Mouse (Mus musculus) heart, postnatal 0 days (tissue): ENCODE measurements around the gene A030014E15Rik. TPM values are rescaled to one million over a fixed set of nuclear protein-coding genes. Genes with fewer than 3 reads are reported as not detected.

Experiments used
- ATAC-seq: fragments of 200-750 bp; cut with Nextera tagmentation; 2 replicates; pipeline ENCODE4 v1.8.0; 2017; ENCODE audit warnings: low read depth, moderate number of reproducible peaks, moderate library complexity; ENCODE audit not compliant: insufficient read depth
- DNase-seq: peaks from one replicate; pipeline ENCODE4 v3.0.0-alpha.2; 2016; ENCODE audit warnings: low spot score
- H3K27ac ChIP-seq: fragments of 300-500 bp; sonication (generic); 2 replicates; pipeline ENCODE4 v1.5.1; 2014; ENCODE audit warnings: low read depth, mild to moderate bottlenecking
- H3K27me3 ChIP-seq: fragments of 300-500 bp; sonication (generic); 2 replicates; pipeline ENCODE4 v1.6.1; 2014; ENCODE audit warnings: low read length, mixed read lengths; ENCODE audit not compliant: control insufficient read depth, insufficient read depth
- H3K36me3 ChIP-seq: fragments of 300-500 bp; sonication (generic); replicated peaks from 2 replicates; pipeline ENCODE4 v1.6.1; 2014; ENCODE audit warnings: low read length, mixed read lengths; ENCODE audit not compliant: control insufficient read depth, insufficient read depth
- H3K4me1 ChIP-seq: fragments of 300-500 bp; sonication (generic); 2 replicates; pipeline ENCODE4 v1.6.1; 2014; ENCODE audit warnings: antibody characterized with exemption; ENCODE audit not compliant: control insufficient read depth, insufficient read depth
- H3K4me2 ChIP-seq: fragments of 300-500 bp; sonication (generic); 2 replicates; pipeline ENCODE4 v1.6.1; 2014; ENCODE audit warnings: low read depth, mild to moderate bottlenecking, low read length, moderate library complexity
- H3K4me3 ChIP-seq: fragments of 300-500 bp; sonication (generic); 2 replicates; pipeline ENCODE4 v1.5.1; 2014; ENCODE audit warnings: low read depth, low read length
- H3K9ac ChIP-seq: fragments of 300-500 bp; sonication (generic); replicated peaks from 2 replicates; pipeline ENCODE4 v1.6.1; 2014; ENCODE audit warnings: low read depth, low read length, mixed read lengths
- H3K9me3 ChIP-seq: fragments of 300-500 bp; sonication (generic); replicated peaks from 2 replicates; pipeline ENCODE4 v1.6.1; 2016; ENCODE audit warnings: low read length; ENCODE audit not compliant: control insufficient read depth
- CTCF ChIP-seq: IDR thresholded peaks from 2 replicates; pipeline ENCODE4 v1.5.1; 2016; ENCODE audit warnings: antibody characterized with exemption, control low read depth, low read depth
- EP300 ChIP-seq: IDR thresholded peaks from 2 replicates; pipeline ENCODE4 v1.6.1; 2016; ENCODE audit warnings: antibody characterized with exemption, low read depth
- WGBS: fragments of 180-500 bp; shearing (Covaris S2); extraction: QIAGEN DNeasy Blood & Tissue Kit; methylation state at CpG from one replicate; pipeline ENCODE4 v1.1.7; 2014; 5-methylcytosine and 5-hydroxymethylcytosine counted together
- polyA plus RNA-seq: library from polyadenylated mRNA; unstranded; fragments of >200 nt; fragmentation: Nextera tagmentation; extraction: Ambion mirVana; gene quantifications from 2 replicates; pipeline ENCODE4 v1.2.1, GENCODE M21; 2015
- total RNA-seq: library from RNA; depleted of rRNA; stranded (reverse); fragments of >200 nt; gene quantifications from 2 replicates; pipeline ENCODE4 v1.2.3, GENCODE M21; 2014; ENCODE audit warnings: low replicate concordance; rRNA removed

A030014E15Rik gene
- total RNA-seq = not detected in 2 replicates
- not detected in 2 replicates for polyA plus RNA-seq

DNA sequence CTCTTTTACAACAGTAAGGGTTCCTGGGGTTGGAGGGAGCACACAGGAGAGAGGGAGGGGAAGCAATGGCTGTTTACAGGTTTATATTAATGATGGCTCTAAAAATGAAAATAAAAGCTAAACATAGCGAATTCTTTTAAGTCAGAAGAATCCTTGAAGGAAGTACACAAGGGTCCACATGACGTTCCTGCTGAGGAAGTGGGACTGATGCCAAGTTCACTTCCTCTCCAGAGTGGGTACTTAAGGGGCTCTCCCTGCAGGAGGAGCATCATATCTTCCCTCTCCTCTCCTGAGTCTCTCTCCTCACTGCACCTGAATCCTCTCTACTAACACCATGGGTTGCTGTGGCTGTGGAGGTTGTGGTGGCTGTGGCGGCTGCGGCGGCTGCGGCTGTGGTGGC is at the start of gene A030014E15Rik:
Gene A030014E15Rik, plus strand, starts transcription at position 268 of the 400 bp plus-strand sequence.
- Histone ChIP-seq H3K27ac (no peak within 1 kb of the TSS), H3K4me1 (no peaks in the 10 kb centered on the region), H3K36me3 (no peaks in the 10 kb centered on the region), H3K9ac (no peak within 1 kb of the TSS), H3K4me3 (no peak within 1 kb of the TSS), H3K9me3 (no peaks in the 10 kb centered on the region), H3K4me2 (no peak within 1 kb of the TSS), H3K27me3 (no peaks in the 10 kb centered on the region)
- 76% methylated on average over 6 of the region's 6 CpGs for WGBS
- TF ChIP-seq CTCF = no peak
- TF ChIP-seq EP300 = no peak
- no peak for ATAC-seq
- no peak for DNase-seq

DNA sequence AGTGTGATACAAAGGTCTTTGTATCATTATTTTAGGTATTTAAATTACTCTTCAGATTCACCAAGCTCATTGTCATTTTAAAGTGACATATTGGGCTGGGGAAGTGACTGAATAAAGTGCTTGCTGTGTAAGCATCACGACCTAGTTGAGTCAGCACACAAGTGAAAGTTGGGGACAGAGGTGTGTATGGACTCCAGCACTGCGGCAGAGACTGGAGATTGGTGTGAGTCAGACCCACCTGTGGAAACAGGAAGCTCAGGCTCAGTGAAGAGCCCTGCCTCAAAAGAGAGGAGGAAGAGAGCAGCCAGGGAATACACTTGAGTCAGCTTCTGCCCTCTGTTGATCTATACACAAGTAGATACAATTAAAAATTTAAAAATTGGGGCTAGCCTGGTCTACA is 45.5 kb upstream of the A030014E15Rik start:
- H3K36me3 ChIP-seq = peaks cover 38% of the 10 kb centered on the region
- no peak overlapping the region for H3K4me2 ChIP-seq
- no peaks in the 10 kb centered on the region for H3K9me3 ChIP-seq
- WGBS = 59% methylated on average over 2 of the region's 2 CpGs
- DNase-seq = no peak
- no peak overlapping the region for H3K9ac ChIP-seq
- H3K4me3 ChIP-seq = no peak overlapping the region
- H3K27me3 ChIP-seq = no peaks in the 10 kb centered on the region
- no peak overlapping the region for H3K27ac ChIP-seq
- no peak for TF ChIP-seq EP300
- TF ChIP-seq CTCF = no peak
- ATAC-seq = no peak
- no peaks in the 10 kb centered on the region for H3K4me1 ChIP-seq

GRCm38 (mm10) chr1:82880196-82880595 is 44.5 kb upstream of the A030014E15Rik start:
- Histone ChIP-seq H3K4me2 (no peak overlapping the region), H3K4me1 (no peaks in the 10 kb centered on the region), H3K9ac (no peak overlapping the region), H3K27me3 (no peaks in the 10 kb centered on the region), H3K4me3 (no peak overlapping the region), H3K9me3 (no peaks in the 10 kb centered on the region), H3K27ac (no peak overlapping the region), H3K36me3 (peaks cover 43% of the 10 kb centered on the region)
- no peak for ATAC-seq
- DNase-seq = no peak
- TF ChIP-seq EP300 (no peak), CTCF (no peak)
- 85% methylated on average over 8 of the region's 8 CpGs for WGBS

GRCm38 (mm10) chr1:82893269-82893668 is 31.4 kb upstream of the A030014E15Rik start:
- Histone ChIP-seq H3K36me3 (peaks cover 43% of the 10 kb centered on the region), H3K9me3 (no peaks in the 10 kb centered on the region), H3K4me2 (no peak overlapping the region), H3K27me3 (no peaks in the 10 kb centered on the region), H3K27ac (no peak overlapping the region), H3K4me3 (no peak overlapping the region), H3K4me1 (no peaks in the 10 kb centered on the region), H3K9ac (no peak overlapping the region)
- no peak for ATAC-seq
- WGBS = 93% methylated on average over 7 of the region's 7 CpGs
- DNase-seq = no peak
- TF ChIP-seq CTCF = no peak
- TF ChIP-seq EP300 = no peak

DNA sequence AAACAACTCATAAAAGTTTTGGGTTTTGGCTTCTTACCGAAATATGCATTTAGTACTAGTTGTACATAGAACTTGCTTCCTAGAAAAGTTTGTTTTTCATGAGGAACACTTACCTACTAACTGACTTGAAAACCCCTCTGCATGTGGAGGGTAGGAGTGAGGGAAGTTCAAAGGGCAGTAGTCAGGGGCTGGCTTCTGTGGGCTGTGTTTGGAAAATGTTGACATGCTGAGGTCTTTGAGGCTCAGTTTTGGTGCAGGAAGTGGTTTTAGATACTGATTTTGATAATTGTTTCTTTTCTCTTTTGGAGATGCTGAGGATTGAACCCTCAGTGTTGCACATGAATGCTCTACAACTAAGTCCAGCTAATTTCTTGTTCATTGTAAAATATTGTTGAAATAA is 24.1 kb upstream of the A030014E15Rik start:
- Histone ChIP-seq H3K27me3 (no peaks in the 10 kb centered on the region), H3K4me2 (no peak overlapping the region), H3K36me3 (peaks cover 43% of the 10 kb centered on the region), H3K27ac (no peak overlapping the region), H3K4me3 (no peak overlapping the region), H3K9me3 (no peaks in the 10 kb centered on the region), H3K4me1 (no peaks in the 10 kb centered on the region), H3K9ac (no peak overlapping the region)
- TF ChIP-seq CTCF (no peak), EP300 (no peak)
- ATAC-seq = no peak
- 91% methylated on average over 1 of the region's 1 CpGs for WGBS
- DNase-seq = no peak

GRCm38 (mm10) chr1:82901201-82901600 is 23.5 kb upstream of the A030014E15Rik start:
- H3K4me3 ChIP-seq = no peak overlapping the region
- WGBS = 84% methylated on average over 3 of the region's 3 CpGs
- TF ChIP-seq CTCF (no peak), EP300 (no peak)
- no peaks in the 10 kb centered on the region for H3K9me3 ChIP-seq
- H3K27ac ChIP-seq = no peak overlapping the region
- peaks cover 43% of the 10 kb centered on the region for H3K36me3 ChIP-seq
- no peaks in the 10 kb centered on the region for H3K4me1 ChIP-seq
- H3K4me2 ChIP-seq = no peak overlapping the region
- no peak for DNase-seq
- H3K9ac ChIP-seq = no peak overlapping the region
- no peaks in the 10 kb centered on the region for H3K27me3 ChIP-seq
- no peak for ATAC-seq
